Mouse (Mus musculus): ENCODE measurements around the gene Ankfn1. TPM values are rescaled to one million over a fixed set of nuclear protein-coding genes. Genes with fewer than 3 reads are reported as not detected.

The Ankfn1 gene
- polyA plus RNA-seq, 1 experiment from 2014 or later: 0.63 TPM

DNA sequence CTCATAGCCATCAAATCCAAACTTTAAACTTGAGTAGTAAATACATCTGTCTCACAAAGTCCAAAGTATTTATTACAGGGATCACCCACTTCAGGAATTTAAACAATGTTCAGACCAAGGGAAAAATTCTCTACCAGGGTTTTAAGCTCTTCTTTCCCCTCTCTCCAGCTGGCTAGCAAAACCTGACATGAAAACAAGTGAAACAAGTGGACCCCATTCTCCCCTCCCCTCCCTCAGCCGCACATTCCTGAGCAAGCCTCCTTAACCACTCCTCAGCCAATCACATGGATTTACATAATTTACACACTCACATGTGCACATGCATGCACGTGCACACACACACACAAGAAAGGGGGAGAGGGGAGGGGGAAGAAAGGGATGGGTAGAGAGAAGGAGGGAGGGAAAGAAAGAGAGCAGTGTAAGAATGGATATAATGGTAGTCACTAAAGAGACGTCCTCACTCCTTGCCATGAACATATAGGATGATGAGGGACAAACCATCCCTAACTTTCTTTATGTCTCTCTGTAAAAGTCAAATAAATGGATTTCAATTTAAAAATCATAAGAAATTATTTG, 104.9 kb downstream of the Ankfn1 start:
- Histone ChIP-seq H3K36me3 (no peaks in the 10 kb centered on the region), H3K4me2 (replicated peaks) (no peak overlapping the region), H3K4me3 (no peak overlapping the region), H3K9ac (no peak overlapping the region), H3K4me1 (peaks cover 6% of the 10 kb centered on the region), H3K9me3 (no peaks in the 10 kb centered on the region), H3K27ac (no peak overlapping the region), H3K27me3 (no peaks in the 10 kb centered on the region)
- 57% methylated on average over 3 of the region's 3 CpGs for WGBS
- no peak for ATAC-seq (ENCODE audit: insufficient number of reproducible peaks, insufficient read depth, low FRiP score, low TSS enrichment)

GRCm38 (mm10) chr11:89665170-89665880, 112.1 kb downstream of the Ankfn1 start:
- no peaks in the 10 kb centered on the region for H3K4me1 ChIP-seq
- no peak overlapping the region for H3K4me2 ChIP-seq (replicated peaks)
- H3K36me3 ChIP-seq: no peaks in the 10 kb centered on the region
- H3K27ac ChIP-seq: no peak overlapping the region
- H3K9ac ChIP-seq: no peak overlapping the region
- H3K27me3 ChIP-seq: no peaks in the 10 kb centered on the region
- no peak overlapping the region for H3K4me3 ChIP-seq
- no peak for ATAC-seq (ENCODE audit: insufficient number of reproducible peaks, insufficient read depth, low FRiP score, low TSS enrichment)
- 75% methylated on average over 14 of the region's 14 CpGs for WGBS
- no peaks in the 10 kb centered on the region for H3K9me3 ChIP-seq

DNA sequence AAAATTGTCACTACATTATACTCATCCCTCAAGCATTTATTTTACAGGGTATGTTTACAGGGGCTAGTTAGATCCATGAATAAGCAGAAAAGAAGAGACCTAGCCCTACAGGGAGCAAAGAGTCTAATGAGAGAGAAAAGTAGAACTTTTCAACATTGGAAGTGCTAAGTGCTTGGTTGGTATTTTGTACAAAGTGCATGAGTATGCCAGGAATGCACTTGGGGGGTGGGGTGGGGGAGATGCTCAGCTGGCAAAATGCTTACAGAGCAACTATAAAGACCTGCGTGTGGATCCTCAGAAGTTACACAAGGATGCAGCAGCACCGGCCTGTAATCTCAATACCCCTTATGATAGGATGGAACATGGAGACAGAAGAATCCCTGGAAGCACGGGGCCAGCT, 118.4 kb downstream of the Ankfn1 start:
- Histone ChIP-seq H3K9me3 (no peaks in the 10 kb centered on the region), H3K27me3 (no peaks in the 10 kb centered on the region), H3K4me1 (no peaks in the 10 kb centered on the region; the same call in 1 of the 2 replicates), H3K36me3 (no peaks in the 10 kb centered on the region), H3K9ac (no peak overlapping the region), H3K27ac (no peak overlapping the region), H3K4me2 (replicated peaks) (no peak overlapping the region), H3K4me3 (no peak overlapping the region)
- no peak for ATAC-seq (ENCODE audit: insufficient number of reproducible peaks, insufficient read depth, low FRiP score, low TSS enrichment)
- 83% methylated on average over 3 of the region's 3 CpGs for WGBS

DNA sequence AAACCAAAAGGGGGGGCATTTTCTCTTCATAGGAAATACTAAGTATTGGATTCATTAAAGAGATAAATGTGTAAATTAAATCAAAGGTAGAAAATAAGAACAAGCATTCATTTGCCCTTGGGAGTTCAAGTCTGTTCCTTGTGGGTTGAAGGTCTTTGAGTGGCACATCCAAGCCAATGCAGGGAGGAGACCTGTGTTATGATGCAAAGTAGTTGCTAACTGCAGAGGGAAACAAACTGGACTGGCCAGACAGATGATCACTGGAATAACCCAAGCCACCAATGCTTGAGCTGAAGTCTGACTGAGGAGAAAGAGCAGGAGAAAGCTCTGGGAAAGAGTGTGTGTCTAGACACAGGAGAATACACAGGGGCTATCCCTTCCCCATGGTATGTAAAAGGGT, 120.9 kb downstream of the Ankfn1 start:
- no peaks in the 10 kb centered on the region for H3K27me3 ChIP-seq
- no peaks in the 10 kb centered on the region for H3K36me3 ChIP-seq
- H3K4me2 ChIP-seq (replicated peaks): no peak overlapping the region
- no peaks in the 10 kb centered on the region; the same call in 1 of the 2 replicates for H3K4me1 ChIP-seq
- ATAC-seq (ENCODE audit: insufficient number of reproducible peaks, insufficient read depth, low FRiP score, low TSS enrichment): no peak
- H3K4me3 ChIP-seq: no peak overlapping the region
- H3K27ac ChIP-seq: no peak overlapping the region
- no peaks in the 10 kb centered on the region for H3K9me3 ChIP-seq
- no peak overlapping the region for H3K9ac ChIP-seq

- no peak for ATAC-seq (ENCODE audit: insufficient number of reproducible peaks, insufficient read depth, low FRiP score, low TSS enrichment)
- no peaks in the 10 kb centered on the region for H3K9me3 ChIP-seq
- no peak overlapping the region for H3K9ac ChIP-seq
- no peaks in the 10 kb centered on the region for H3K4me1 ChIP-seq
- H3K36me3 ChIP-seq: no peaks in the 10 kb centered on the region
- H3K4me3 ChIP-seq: no peak overlapping the region
- WGBS: 78% methylated on average over 1 of the region's 1 CpGs
- no peak overlapping the region for H3K4me2 ChIP-seq (replicated peaks)
- H3K27ac ChIP-seq: no peak overlapping the region
- H3K27me3 ChIP-seq: no peaks in the 10 kb centered on the region; the same call in 1 of the 2 replicates
Measured at GRCm38 (mm10) chr11:89635740-89636139, 141.7 kb downstream of the Ankfn1 start.

GRCm38 (mm10) chr11:89631315-89631714, 146.1 kb downstream of the Ankfn1 start:
- 59% methylated on average over 2 of the region's 2 CpGs for WGBS
- H3K4me1 ChIP-seq: no peaks in the 10 kb centered on the region

GRCm38 (mm10) chr11:89628562-89628961, 148.9 kb downstream of the Ankfn1 start:
- Histone ChIP-seq H3K4me1 (no peaks in the 10 kb centered on the region), H3K36me3 (no peaks in the 10 kb centered on the region), H3K4me3 (no peak overlapping the region), H3K27ac (no peak overlapping the region), H3K9ac (no peak overlapping the region), H3K27me3 (no peaks in the 10 kb centered on the region), H3K4me2 (replicated peaks) (no peak overlapping the region), H3K9me3 (no peaks in the 10 kb centered on the region)
- ATAC-seq (ENCODE audit: insufficient number of reproducible peaks, insufficient read depth, low FRiP score, low TSS enrichment): no peak
- WGBS: 88% methylated on average over 6 of the region's 6 CpGs

More at GRCm38 (mm10) chr11:89631315-89631714, 146.1 kb downstream of the Ankfn1 start:
- H3K27ac ChIP-seq: no peak overlapping the region
- H3K4me2 ChIP-seq (replicated peaks): no peak overlapping the region
- H3K36me3 ChIP-seq: no peaks in the 10 kb centered on the region
- H3K4me3 ChIP-seq: no peak overlapping the region
- no peak for ATAC-seq (ENCODE audit: insufficient number of reproducible peaks, insufficient read depth, low FRiP score, low TSS enrichment)
- H3K9me3 ChIP-seq: no peaks in the 10 kb centered on the region
- no peak overlapping the region for H3K9ac ChIP-seq
- H3K27me3 ChIP-seq: no peaks in the 10 kb centered on the region

- H3K36me3 ChIP-seq: no peaks in the 10 kb centered on the region
- H3K9ac ChIP-seq: no peak overlapping the region
- no peak overlapping the region for H3K4me3 ChIP-seq
- no peaks in the 10 kb centered on the region for H3K27me3 ChIP-seq
- no peaks in the 10 kb centered on the region for H3K9me3 ChIP-seq
- H3K4me2 ChIP-seq (replicated peaks): no peak overlapping the region
- H3K27ac ChIP-seq: no peak overlapping the region
- no peak for ATAC-seq (ENCODE audit: insufficient number of reproducible peaks, insufficient read depth, low FRiP score, low TSS enrichment)
- no peaks in the 10 kb centered on the region for H3K4me1 ChIP-seq
Measured at GRCm38 (mm10) chr11:89627232-89627631, 150.2 kb downstream of the Ankfn1 start.

- no peaks in the 10 kb centered on the region for H3K36me3 ChIP-seq
- no peak for ATAC-seq (ENCODE audit: insufficient number of reproducible peaks, insufficient read depth, low FRiP score, low TSS enrichment)
- 74% methylated on average over 13 of the region's 13 CpGs for WGBS
- H3K4me2 ChIP-seq (replicated peaks): no peak overlapping the region
- no peaks in the 10 kb centered on the region for H3K27me3 ChIP-seq
- no peaks in the 10 kb centered on the region for H3K9me3 ChIP-seq
- H3K4me3 ChIP-seq: no peak overlapping the region
- no peaks in the 10 kb centered on the region for H3K4me1 ChIP-seq
- no peak overlapping the region for H3K9ac ChIP-seq
- no peak overlapping the region for H3K27ac ChIP-seq
Measured at GRCm38 (mm10) chr11:89623698-89624445, 153.6 kb downstream of the Ankfn1 start.

DNA sequence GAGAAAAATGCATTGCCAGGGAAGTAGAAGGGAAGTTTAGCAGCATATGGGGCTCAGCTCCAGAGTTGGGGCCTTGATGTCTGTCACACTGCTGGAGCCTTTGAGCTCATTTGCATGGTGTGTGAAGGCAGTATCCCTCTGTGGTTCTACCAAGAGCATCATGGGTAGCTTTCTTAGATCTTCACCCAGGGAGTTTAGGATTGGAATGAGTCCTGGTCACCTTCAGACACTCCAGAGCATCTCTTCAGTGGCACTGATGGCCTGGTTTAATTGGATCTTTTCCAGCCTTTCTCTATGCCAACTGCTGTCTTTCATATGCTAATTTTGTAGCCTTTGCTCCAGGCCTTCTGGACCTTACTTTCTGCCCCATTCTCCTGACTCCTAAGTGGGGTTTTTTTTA, 157.5 kb downstream of the Ankfn1 start:
- Histone ChIP-seq H3K4me1 (no peaks in the 10 kb centered on the region), H3K4me2 (replicated peaks) (no peak overlapping the region), H3K27ac (no peak overlapping the region), H3K9ac (no peak overlapping the region), H3K4me3 (no peak overlapping the region), H3K27me3 (no peaks in the 10 kb centered on the region), H3K36me3 (no peaks in the 10 kb centered on the region), H3K9me3 (no peaks in the 10 kb centered on the region)
- no peak for ATAC-seq (ENCODE audit: insufficient number of reproducible peaks, insufficient read depth, low FRiP score, low TSS enrichment)

GRCm38 (mm10) chr11:89615806-89616205, 161.6 kb downstream of the Ankfn1 start:
- 86% methylated on average over 2 of the region's 2 CpGs for WGBS
- Histone ChIP-seq H3K27ac (no peak overlapping the region), H3K27me3 (no peaks in the 10 kb centered on the region), H3K4me3 (no peak overlapping the region), H3K9me3 (no peaks in the 10 kb centered on the region), H3K4me2 (replicated peaks) (no peak overlapping the region), H3K9ac (no peak overlapping the region), H3K4me1 (peaks cover 7% of the 10 kb centered on the region; the same call in 1 of the 2 replicates), H3K36me3 (no peaks in the 10 kb centered on the region)
- no peak for ATAC-seq (ENCODE audit: insufficient number of reproducible peaks, insufficient read depth, low FRiP score, low TSS enrichment)

GRCm38 (mm10) chr11:89611596-89611995, 165.9 kb downstream of the Ankfn1 start:
- Histone ChIP-seq H3K36me3 (no peaks in the 10 kb centered on the region), H3K4me3 (no peak overlapping the region), H3K4me2 (replicated peaks) (no peak overlapping the region), H3K4me1 (peaks cover 16% of the 10 kb centered on the region; the same call in 1 of the 2 replicates), H3K9ac (no peak overlapping the region), H3K27me3 (no peaks in the 10 kb centered on the region), H3K27ac (no peak overlapping the region), H3K9me3 (no peaks in the 10 kb centered on the region)
- WGBS: 33% methylated on average over 3 of the region's 3 CpGs
- ATAC-seq (ENCODE audit: insufficient number of reproducible peaks, insufficient read depth, low FRiP score, low TSS enrichment): no peak

All from embryonic facial prominence, embryonic 12.5 days (tissue).